Mouse (Mus musculus) lung, postnatal 25 days (tissue): ENCODE measurements around the gene Tbck.

Experiments used
- DNase-seq: peaks from one replicate; pipeline ENCODE4 v3.0.0; 2022; ENCODE audit warnings: low spot score

Gene Tbck

DNA sequence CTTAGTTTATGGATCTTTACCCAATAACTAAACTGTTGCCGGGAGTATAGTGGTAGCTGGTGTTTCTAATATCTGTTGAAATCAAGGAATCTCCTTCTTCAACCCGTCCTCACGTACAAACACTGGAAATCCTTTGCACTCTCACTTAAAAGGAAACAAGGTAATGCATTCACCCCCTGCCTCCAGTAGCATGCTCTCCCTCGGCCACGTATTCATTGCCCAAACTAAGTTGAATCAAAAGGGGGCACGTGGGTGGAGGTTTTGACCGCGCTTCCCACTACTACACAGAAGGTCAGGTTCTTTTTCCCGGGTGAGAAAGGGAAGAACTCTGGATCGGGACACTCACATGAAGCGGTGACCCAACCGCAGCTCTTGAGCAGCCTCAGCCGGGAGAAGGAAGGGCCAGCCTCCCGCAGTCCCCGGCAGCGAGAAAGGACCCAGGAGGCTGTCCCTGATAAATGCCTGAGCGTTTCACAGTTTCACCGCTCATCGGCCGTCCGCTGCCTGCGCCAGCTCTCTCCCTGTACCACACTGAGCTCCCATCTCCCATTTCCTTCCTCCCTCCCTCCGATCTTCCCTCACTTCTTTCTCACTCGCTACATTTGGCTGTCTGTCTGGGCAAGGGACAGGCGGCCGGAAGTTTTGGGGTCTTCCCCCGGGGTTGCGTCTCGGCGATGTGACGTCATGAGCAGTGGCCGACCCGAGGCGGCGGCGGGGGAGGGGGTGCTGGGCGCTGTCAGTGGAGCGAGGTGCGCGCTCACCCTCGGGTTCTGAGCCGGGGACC, at the start of gene Tbck:
Gene Tbck, plus strand, starts transcription at position 698 of the 784 bp plus-strand sequence.
- peak; percentile 93 for DNase-seq

DNA sequence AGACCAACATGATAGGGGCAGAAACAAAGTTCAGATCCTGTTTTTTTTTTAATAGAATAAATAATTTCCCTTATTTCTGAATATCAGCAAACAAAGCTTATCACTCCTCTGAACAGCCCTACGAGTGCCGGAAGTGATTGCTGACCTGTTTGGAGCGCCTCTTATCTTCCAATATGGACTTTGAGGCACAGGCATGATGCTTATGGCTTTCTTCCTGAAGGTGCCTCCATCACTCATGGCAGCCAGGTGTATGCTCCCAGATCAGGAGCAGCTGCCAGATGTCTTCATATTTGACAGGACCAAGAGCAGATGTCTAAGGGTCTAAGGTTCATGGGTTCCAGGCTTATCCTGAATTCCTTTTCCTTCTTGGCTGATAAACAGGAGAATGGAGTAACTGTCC, 46.9 kb upstream of the Tbck start:
- DNase-seq = no peak

DNA sequence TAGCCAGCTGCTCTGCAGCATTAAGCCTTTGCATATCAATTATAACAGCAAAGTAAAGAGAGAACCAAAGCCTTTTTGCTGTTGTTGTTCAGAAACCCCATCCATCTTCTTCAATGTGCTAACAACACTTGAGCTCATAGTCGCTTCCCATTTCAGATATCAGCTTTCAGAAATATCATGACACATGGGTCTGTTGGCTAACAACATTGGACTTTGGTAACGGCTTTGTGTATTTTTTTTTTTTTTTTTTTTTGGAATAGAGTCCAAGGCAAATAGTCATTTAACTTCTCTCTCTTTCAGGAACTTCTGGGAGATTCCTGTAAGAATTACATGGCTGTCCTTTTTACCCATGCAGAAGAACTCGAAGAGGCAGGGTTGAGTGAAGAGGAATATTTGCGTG, 39.9 kb upstream of the Tbck start:
- no peak for DNase-seq

DNA sequence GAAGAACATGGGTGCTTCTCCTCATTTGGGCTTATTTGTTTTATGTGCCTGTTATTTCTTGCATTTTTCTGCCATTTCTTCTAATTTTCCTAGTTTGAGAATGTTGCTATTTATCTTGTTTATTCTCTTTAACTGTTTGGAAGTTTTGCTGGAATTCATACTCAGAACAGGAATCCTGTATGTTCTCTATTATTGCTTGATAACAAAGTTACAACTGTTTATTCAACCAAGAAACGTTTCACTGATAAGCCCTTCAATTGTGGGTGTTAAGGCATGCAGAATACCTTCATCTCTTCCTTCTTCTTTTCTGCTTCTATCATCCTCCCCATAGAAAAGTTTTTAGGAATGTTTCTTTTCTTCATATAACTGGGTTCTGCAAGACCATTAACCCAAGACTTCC, 37.1 kb upstream of the Tbck start:
- no peak for DNase-seq

DNA sequence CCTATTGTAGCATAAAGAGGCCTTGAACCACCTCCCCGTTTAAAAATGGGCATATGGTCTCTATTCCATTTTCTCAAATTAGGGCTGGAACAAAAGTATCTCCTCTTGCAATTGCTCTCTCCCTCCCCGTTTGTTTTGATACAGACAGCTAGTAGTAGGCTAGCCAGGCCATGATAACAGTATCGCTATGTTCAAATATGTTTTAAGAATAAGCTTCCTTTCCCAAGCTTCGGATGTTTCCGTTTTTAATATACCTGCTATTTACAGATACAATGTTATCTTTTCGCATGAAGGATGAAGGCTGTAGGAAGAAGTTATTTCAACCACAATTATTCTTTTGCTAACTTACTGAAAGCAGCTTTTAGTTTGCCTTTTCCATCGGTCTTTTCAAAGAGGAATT, 34.6 kb upstream of the Tbck start:
- no peak for DNase-seq

DNA sequence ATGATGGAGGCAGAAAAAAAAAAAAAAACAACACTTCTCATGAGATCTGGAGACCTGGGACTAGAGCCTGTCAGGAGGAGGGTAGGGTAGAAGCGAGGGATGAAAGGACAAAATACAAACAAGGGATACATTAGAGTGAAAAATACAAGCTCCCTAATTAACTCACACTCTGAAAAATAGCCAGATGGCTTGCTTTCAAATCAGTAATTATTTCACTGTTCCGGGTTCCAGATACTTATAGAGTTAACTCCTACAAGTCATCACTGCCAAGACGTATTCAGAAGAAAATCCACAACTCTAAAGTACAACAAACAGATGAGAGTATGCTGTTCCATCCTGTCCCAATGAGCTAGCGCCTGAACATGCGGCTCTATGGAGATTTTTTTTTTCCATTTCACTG, 33.8 kb upstream of the Tbck start:
- DNase-seq = no peak

DNA sequence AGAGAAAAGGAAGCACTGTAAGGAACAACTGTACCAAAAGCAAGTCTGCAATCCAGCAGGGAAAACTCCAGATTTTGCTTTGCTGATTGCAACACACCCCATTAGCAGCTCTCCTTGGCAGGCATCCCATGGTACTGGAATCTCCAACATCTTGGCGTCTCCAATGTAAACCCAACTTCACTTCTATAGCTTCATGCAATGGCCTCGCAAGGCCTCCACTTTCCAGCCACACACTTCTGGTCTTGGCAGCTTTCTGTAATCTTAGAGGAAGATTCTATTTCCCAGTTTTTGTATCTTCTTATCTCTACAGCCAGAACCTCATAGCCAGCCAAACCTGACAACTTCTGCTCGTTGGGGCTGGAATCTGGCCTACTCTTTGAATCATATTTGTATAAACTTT, 32.2 kb upstream of the Tbck start:
- DNase-seq = peak; percentile 46

DNA sequence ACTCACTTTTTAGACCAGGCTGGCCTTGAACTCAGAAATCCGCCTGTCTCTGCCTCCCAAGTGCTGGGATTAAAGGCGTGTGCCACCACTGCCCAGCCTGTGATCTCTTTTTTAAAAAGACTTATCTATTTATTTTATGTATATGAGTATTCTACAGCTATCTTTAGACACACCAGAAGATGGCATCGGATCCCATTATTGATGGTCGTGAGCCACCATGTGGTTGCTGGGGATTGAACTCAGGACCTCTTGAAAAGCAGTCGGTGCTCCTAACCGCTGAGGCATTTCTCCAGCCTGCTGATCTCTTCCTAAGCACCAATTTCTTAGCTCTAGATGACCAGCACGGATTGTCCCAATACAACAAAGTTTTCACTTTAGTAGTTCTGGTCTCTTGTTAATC, 30.0 kb upstream of the Tbck start:
- no peak for DNase-seq

DNA sequence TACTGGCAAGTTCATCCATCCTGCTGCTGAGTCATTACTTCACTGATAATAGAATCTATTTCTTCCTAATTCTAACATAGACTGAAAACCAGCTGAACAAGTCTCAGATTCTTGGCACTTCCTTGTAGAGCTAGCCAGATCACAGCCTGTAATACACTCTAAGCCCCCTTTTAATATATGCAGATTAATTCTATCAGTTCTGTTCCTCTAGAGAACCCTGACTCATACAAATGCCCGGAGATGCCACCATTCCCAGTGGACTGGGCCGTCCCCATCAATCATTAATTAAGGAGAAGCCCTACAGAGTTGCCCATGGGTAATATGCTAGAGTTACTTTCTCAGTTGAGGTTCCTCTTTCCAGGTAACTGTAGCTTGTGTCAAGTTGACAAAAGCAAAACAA, 28.0 kb upstream of the Tbck start:
- no peak for DNase-seq

DNA sequence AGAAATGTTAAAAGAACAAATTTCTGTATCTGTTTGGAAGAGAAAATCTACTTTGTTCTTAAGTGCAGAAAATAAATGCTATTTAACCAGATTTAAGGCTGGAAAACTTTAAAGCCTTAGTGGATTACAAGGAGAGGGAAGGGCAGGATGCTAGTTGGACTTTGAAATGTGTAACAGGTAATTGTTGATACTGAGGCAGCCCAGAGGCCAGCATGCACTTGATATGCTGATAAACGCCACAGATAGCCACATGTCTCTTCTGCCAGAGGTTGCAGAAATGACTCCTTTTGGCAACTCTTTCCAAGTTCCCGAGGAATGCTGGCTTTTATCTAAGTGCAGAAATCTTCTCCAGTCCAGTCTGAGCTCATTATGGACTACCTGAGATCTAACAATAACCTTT, 6.5 kb upstream of the Tbck start:
- DNase-seq = no peak

DNA sequence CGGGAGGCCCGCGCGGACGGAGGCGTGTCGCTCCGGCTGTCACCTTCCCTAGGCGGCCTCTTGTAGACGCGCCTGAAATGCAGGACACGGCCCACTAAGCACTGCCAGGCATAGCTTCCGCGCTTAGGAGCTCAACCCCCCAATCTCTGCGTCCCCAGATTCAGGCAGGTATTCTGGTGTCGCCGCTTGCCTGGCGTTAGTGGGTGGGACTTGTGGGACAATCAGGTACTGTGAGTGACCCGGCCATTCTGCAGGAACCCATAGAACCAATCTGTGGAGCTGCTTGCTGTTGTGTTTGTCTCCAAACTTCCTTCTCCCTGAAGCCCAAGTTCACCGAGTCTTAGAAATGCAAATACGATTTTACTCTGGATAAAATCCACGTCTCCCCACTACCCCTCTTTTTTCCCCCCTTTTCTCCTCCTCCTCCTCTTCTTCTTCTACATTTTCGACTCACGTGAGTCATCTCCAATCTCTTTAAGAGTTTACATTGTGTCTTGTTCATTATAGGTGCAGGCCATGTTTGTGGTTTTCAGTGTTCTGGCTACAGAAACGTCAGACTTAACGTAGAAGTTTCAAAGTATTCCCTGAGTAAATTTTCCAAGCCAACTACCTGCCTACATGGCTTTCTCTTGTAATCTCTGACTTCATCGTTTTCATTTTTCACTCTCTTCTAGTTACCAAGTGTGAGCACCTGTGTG, 436 bp downstream of the Tbck start, which contains the start of gene Aimp1:
Gene Aimp1, minus strand, starts transcription at position 140 of the 698 bp plus-strand sequence.
- no peak for DNase-seq

DNA sequence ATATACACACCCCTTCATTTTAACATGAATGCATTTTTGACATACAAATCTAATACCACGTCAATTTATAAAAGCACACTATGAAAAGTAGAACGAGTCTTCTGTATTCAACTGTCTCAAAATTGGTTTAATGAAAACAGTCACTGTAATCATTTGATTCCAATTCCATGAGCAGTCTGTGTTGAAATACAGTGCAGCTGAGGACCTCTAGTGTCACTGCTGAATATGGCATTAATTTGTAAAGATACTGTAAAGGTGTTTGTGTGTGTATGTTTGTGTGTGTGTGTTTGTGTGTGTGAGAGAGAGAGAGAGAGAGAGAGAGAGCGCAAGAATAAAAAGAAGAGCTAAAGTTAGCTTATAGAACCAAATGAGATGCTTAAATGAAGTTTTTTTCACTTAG, 17.4 kb downstream of the Tbck start:
- DNase-seq = no peak

DNA sequence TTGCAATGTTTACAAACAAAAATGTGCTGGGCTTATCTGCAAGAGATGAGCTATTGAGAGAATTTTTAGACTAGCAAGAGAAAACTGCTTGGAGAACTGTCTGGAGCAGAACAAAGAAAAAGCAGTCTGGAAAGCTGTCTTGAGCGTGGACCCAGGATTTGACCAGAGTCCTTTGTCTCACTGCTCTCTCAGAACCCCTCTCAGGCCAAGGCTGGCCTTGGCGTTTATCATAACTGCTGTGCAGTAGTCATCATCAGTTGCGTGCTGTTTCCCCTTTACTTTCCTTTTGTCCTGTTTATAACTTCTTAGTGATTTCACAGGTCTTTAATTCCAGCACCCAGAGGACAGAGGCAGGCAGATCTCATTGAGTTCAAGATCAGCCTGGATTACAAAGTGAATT, 20.3 kb downstream of the Tbck start:
- no peak for DNase-seq

DNA sequence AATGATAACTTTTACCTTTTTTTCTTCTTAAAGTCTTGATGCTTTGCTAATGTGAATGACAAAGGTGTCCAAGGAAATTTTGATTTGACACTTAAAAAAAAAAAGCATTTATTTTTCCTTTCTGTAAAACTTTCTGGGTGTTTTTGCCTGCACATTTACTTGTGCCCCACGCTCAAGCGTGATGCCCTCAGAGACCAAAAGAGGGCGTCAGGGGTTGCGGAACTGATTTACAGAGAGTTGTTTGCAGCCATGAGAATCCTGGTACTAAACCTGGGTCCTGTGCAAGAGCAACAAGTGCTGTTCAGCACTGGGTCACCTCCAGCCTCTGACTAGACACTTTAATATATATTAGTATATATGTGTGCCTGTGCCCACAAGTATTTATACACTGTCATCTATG, 23.0 kb downstream of the Tbck start:
- no peak for DNase-seq

DNA sequence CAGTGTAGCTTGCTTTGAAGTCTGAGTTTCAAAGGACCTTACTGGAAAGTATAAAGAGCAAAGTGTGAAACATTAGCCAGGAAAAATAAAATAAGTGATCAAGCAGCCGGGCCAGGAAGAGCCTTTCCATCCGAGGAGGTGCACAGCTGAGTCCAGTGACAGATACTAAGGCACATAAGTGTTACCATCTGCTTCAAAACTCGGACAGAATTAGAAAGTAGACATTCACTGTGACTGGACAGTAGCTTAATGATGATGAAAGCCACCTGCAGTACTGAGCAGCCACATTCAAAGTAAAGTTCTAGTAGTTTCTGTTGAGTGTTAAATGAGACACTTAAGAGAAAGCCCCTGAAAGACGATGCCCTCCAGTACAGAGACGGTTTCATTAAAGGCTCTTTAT, 30.0 kb downstream of the Tbck start:
- DNase-seq = no peak

DNA sequence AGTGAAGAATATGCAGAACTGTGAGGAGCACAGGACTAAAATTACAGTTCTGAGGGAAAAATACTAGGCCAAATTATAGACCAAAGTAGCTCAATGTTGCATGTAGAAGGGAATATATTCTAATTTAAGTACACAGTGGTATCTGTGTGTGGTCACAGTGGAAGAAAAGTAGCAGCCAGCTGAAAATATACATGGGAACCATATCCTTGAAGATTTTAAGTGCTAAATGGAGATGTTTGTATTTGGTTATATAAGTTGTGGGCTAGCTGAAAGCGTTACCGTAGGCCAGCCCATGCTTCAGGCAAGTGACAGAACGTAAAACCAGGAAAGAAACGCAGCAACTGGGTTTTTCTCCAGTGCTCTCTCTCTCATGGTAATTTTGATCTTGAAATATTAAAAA, 33.4 kb downstream of the Tbck start:
- no peak for DNase-seq

DNA sequence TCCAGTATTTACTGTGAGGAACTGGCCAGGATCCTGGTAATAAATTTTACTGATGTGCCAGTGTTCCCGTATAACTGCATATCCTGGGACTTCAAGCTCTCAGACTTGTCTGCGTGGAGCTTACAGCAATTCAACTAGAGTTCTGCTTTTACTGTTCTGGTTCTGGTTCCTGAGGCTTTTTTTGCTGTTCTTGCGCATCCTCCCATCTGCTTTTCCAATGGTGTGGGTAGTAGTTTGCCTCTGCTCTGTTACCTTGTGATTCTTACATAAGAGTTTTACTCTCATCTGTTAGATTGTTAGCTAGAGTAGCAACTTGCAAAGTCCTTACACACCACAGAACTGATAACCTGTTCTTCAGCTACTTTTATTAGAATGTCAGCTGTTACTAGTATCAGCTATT, 40.4 kb downstream of the Tbck start:
- no peak for DNase-seq

DNA sequence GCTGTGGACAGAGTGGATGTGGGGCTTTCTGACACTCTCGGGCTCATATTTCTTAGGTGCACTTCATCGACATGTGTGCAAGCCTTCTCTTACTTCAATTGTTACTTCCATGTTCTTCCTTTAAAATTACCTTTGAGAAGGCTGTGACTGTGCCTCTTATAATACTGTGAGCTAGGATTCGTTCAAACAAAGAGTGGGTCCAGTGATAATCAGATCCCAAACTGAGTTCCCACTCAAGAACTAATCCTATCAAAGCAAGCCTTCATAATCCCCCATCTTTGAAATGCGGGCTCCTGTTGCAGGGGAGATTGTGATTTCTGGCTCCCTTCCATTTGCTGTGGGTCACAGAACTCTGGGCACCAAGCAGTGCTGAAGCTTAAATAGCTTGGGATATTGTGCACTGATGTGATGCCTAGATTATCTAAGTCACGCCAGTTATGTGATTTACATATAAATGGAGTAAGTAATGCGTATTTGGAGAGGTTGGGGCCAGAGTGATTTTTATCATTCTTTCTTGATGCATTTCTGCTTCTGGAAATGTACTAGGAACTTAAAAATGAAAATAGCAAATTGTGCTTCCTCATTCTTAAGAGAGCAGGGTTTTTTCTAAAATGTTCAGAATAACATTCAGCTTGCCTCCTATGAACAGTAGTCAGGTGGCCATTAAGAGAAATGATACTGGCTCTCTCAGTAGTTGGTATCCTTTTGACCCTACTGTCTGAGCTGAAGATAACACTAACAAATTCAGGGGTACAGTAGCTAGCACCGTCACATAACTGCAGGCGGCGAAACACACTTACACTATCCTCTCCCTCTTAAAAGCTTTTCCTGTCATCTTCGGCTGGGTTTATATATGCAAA, 60.6 kb downstream of the Tbck start:
- no peak for DNase-seq

DNA sequence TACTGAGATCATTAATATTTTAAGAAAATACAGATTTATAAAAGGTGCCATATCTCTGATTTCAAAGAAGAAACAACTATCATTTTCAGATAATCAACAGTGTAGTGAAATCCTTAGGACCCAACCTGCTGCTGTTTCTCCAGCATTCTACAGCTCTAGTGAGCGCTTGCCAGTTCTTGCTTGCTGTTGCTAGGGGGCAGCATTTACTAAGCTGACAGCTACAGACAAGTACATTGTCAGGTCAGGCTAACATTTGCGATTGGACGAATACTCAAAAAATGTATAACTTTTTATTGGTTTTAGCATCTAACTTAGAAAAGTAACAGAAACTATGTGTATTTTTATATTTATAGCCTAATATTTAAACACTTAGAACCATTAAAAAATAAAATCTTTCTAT, 63.1 kb downstream of the Tbck start:
- DNase-seq = peak; percentile 64

DNA sequence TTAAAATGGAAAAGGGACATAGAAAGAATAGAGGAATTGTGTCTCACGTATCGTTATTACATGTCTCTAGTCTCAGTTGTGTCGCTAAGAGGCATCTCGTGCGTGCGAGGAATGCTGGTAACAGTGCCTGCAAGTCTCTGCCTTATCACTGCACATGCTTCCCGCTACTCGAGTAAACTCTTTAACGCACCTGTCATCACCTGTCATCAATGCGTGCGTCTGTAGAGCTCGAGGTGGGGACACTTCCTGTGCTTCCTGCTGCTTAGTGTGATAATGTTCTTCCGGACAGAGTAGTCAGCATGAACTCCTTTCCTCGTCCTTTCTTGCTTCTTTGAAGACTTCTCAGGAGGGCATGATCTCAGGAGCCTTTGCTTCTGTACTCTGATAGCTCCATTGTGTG, 63.8 kb downstream of the Tbck start:
- no peak for DNase-seq

DNA sequence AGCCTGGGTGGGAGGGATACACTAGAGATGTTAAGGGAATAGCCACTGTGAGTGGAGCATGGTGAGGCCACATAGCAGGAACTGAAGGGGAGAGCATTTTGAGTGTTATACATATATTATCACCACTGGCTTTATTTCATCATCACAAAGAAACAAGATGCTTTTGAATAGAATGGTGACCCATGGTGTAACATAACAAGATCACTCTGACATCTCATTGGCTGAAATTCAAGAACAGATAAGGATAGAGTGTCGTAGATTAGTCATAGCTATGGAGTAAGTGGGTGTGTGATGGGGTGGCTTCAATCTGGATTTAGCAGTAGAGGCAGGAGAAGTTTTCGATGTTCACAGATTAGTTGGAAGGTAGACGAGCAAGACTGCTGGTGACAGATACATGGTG, 64.8 kb downstream of the Tbck start:
- DNase-seq = no peak

DNA sequence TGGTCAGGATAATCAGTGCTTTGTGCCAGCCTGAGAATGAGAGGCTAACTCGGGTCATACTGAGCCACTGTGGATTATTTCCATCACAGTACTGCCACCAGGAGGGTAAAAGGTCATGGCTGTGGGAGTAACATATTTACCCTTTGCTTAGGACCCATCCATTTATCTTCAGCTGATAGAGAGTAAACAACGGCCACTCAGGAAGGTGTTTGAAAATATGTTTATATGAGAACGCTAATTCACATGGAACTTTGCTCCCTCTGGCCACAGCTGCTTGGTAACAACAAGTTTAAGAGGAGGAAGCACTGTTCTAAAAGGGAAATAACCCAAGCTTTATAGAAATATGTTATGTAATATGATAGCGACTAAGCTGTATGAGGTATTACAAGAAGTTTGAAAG, 68.8 kb downstream of the Tbck start:
- peak; percentile 54 for DNase-seq

DNA sequence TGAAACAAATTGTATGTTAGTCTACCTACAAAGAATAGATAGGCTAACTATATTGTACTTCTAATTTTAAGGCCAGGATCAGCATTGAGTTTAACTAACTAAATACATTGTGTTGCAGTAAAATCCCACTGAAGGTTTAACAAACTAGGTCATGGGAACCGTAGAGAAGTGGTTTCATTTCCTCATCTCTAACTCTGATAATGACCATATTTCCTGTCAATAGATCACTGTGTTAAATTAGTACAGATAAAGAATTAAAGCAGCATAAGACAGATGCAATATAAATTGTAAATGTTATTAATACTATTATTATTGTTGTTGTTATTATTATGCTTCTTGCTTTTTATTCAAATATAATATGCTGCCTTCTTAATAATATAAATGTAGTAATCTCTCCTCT, 72.3 kb downstream of the Tbck start:
- DNase-seq = no peak
